Mouse (Mus musculus) forelimb bud, embryonic 11.5 days (tissue): Measurements from ENCODE around the gene Zfp764.
"Not testable (repeated sequence)": the region's sequence is repeated elsewhere in the genome, so short reads cannot be mapped to it uniquely, and the experiment has no call there.

Source experiments
- DNase-seq: peaks from one replicate; pipeline ENCODE4 v3.0.0-alpha.2; 2012; ENCODE audit warnings: low read depth, low spot score

The Zfp764 gene

DNA sequence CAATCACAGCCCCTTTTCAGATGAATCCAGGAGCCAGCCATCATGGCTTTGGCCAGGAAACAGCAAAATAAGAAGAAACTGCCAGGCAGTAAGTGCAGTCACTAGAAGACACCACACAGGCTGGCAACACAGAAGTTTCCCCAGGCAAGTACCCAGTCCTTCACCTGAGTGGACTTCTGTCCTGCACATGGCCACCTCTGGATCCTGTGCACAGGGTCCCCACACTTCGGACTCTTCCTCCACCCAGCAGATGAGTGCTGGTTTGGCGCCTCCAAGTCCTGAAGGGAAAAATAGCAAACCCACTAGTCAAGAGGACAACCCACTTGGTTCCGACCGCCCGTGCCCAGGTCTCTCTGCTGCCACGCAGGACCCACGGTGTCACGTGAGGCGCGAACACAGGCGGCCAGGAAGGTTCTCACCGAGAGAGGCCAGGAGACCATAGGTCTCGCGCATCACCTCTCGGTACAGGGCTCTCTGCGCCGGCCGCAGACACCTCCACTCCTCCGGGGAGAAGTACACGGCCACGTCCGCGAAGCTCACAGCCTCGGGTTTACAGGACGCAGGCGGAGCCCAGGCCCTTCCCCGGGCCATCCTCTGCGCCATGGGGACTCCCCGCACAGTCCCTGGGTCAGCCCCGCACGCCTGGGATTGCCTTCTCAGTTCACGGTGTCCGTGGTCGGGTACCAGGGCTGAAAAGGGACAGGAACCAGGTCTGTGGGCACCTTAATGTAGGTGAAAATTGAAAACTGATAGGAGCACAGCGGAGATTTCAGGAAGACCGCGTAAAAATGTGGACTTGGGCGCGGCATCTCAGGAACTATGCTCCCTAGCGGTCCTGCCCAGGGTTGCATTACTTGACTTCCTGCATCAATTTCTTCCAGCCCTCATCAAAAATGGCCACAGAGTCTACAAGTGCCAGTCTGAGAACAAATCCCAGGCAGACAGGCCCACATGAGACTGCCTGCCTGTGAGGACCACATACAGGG, at the start of gene Zfp764:
Gene Zfp764 (minus strand): TSS at position 821 of the 986 bp plus-strand sequence.
- peak; percentile 81 for DNase-seq

DNA sequence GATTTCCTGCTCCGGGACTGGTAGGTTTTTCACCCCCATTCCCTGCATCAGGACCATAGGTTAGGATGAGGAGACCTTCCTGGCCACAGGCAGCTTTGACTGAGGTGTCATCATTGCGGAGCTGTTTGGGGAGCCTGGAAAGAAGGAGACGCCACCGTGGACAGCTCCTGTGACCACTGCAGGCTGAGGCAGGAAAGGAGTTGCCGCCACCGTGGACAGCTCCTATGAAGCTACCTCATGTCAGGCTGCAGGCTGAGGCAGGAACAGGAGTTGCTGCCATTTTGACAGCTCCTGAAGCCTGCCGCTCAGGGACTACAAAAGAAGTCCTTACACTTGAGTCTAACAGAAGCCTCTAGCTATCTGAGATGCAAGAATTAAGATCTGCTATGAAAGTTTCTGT, 48.3 kb upstream of the Zfp764 start:
- no peak for DNase-seq

DNA sequence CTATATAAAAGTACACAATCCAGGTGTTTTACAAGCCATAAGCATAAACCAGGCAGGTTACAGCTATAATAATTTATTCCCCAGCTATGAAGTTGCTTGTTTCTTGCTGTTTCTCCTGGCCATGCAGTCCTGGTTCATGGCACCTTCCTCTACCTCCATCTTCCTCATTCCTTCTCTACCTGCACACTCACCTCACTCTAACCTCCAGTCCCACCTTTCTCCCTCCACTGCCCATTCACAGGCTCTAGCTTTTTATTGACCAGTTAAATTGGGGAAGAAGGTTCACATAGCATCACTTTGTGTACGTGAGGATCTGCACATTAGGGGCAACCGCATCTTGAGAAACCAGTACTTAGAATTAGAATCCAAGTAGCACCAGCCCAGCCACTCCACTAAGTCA, 46.4 kb upstream of the Zfp764 start:
- DNase-seq = no peak

DNA sequence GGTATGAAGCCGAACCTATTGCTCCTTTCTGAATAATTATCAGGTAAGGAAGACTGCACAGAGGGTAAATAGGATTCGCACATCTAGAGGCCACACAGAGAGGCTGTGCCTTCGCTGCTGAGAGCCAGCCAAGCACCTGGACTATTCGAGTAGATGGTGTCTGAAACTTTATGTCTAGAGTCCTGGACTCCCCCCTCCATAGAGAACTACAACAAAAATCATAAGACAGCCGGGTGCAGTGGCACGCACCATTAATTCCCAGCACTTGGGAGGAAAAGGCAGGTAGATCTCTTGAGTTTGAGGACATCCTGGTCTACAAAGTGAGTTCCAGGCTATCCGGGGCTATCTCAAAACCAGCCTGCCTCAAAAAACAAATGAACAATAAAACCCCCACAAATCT, 43.3 kb upstream of the Zfp764 start:
- DNase-seq = no peak

DNA sequence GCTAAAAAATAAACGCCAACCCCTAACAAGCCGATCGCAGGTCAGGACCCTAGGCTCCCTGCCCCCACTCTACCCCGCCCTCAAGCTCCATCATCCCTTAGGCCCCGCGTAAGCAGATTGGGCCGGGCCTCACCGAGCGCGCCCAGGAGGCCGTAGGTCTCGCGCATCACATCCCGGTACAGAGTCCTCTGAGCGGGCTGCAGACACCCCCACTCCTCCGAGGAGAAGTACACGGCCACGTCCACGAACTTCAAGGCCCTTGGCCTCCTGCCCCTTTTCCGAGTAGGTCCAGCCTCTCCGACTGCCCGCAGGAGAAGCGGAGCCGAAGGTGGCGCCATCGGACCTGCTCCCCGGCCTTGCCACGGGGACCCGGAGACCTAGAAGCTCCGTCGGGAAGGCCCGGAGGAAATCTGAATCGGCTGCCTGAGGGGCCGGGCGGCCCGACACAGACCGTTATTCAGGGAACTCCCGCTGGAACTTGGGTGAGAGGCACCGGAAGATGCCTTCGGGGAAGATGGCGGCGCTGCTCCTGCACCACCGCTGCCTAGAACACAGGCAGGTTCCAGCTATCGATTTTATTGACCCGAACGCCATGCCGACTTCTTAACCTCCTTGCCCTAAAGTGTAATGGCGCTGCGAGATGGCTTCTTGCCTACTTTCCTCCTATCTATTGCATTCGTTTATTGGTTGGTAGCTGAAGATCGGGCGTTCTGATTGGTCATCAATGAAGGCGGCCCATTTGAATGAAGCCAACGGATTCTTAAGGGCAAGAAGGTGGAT, 42.1 kb upstream of the Zfp764 start, which contains the start of gene Zfp689:
Gene Zfp689 (minus strand): TSS at position 638 of the 780 bp plus-strand sequence.
- DNase-seq = peak; percentile 97

DNA sequence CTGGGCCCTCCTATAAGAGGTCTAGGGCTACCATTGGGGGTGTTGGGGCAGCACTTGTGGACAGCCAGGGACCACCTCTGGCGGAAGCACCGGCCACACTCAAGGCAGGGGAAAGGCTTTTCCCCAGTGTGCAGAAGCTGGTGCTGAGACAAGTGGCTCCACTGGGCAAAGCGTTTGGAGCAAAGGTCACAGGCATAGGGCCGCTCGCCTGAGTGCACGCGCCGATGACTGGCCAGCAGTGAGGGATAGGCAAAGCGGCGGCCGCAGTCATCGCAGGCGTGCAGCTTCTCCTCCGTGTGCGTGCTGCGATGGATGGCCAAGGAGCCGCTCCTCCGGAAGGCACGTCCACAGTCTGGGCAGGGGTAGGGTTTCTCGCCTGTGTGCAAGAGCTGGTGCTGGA, 37.4 kb upstream of the Zfp764 start:
- DNase-seq = no peak

DNA sequence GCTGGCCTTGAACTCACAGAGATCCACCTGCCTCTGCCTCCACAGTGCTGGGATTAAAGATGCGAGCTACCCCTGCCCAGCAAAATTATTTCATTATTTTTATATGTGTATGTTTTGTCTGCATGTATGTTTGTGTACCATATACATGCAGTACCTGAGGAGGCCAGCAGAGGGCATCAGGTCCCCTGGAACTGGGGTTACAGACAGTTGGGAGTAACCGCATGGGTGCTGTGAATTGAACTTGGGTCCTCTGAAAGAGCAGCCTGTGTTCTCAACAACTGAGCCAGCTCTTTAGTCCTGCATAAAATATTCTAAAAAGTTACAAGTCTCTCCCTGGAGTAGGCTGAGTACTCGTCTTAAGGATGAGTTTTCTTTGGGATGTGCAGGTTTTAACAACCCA, 31.1 kb upstream of the Zfp764 start:
- DNase-seq = no peak

DNA sequence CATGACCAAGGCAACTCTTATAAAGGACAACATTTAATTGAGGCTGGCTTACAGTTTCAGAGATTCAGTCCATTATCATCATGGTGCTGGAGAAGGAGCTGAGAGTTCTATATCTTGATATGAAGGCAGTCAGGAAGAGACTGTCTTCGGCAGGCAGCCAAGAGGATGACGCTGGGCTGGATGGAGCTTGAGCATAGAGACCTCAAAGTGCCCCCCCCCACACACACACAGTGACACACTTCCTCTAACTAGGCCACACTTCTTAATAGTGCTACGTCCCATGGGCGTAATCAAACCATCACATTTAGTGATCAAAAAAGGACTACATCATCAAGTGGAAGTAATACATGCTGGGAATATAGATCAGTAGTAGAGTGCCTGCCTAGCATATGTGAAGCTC, 28.6 kb upstream of the Zfp764 start:
- no peak for DNase-seq

DNA sequence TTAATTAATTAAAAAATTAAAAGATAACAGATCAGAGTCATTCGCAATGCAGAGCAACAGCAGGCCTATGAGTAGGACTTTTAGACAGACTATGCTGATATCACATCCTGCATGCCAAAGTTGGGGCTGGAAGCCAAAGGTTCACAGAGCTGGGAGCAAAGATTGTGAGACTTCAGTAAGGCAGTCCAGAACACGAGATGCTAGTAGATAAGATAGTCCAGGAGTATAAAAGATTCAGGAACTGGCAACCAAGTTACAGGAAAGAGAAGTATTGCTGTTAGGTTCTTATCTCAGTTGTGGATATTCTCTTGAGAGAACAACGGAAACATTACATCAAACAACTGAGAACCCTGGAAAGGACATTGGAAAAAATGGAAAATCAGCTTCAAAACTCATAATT, 19.7 kb upstream of the Zfp764 start:
- DNase-seq = no peak

DNA sequence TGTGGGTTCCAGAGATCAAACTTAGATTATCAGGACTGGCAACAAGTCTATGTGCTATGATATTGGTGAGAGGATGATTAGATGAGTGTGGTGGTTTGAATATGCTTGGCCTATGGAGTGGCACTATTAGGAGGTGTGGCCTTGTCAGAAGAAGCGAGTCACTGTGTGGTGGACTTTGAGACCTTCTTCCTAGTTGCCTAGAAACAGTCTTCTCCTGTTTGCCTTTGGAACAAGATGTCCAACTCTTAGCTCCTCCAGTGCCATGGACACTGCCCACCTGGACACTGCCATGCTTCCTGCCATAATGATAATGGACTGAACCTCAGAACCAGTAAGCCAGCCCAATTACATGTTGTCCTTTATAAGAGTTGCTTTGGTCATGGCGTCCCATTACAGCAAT, 19.3 kb upstream of the Zfp764 start:
- DNase-seq = no peak

DNA sequence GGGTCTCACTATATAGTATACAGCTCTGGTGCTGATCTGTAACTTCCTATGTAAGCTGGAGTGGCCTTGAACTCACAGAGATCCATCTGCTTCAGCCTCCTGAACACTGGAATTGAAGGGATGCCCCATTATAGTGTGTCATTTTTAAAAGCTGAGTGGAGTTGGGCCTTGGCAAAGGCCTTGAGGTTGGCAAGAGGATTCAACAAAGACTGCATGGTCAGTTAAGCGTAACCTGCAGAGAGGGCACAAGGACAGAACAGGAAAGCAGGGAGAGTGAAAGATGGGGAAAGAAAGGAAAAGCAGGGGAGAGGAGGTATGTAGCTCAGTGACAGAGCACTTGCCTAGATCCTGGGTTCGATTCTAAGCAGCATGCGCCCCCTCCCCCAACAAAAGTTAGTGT, 18.7 kb upstream of the Zfp764 start:
- DNase-seq = no peak

DNA sequence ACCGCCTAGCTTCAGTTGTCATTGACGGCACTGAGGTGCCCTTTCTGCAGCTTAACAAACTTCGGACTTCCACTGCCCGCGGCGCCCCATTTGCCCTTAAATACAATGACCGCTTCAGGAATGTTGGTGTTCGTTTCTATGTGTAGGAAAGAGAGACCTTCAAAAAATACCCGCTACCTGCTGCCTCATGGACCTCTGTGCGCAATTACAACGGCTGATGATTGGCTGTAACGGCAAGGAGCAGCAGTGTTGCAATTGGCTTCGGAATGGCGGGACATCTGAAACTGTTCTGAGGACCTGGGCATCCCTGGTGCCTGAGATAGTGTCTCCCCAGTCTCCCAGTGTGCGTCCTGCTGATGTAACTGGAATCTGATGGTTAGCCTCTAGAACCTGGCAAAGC, 15.6 kb upstream of the Zfp764 start:
- no peak for DNase-seq

DNA sequence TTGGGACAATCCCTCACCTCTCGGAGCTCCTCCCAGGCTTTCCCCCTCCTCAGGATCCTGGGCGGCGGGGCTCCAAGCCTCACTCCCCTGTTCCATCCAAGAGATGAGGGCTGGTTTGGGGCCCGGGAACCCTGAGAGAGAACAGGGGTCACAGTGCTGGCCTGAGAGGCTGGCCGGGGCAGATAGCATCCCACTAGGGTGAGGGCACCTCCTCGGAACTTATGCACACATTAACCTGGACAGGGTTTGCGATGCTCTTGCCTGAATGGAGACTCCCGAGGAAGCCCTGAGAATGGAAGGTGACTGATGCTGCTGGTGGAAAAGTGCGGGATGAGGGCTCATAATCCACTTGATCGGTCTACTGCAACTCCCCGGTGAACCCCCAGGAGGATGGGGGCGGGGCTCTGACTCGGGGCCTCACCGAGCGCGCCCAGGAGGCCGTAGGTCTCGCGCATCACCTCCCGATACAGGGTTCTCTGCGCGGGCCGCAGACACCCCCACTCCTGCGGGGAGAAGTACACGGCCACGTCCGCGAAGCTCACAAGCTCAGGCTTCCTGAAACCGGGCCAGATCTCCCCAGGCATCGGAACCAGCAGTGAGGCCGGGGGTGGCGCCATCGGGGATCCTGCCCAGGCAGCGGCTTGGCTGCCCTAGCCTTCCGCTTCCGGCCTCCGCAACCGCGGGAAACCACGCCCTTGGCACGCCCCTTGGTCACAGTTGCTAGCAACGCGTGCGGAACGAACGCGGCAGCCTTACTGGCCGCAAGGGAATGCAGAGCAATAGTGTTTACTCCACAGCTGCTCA, 15.0 kb upstream of the Zfp764 start, which contains the start of gene Zfp688:
Gene Zfp688 (minus strand): TSS at position 681 of the 804 bp plus-strand sequence.
- peak; percentile 90 for DNase-seq

DNA sequence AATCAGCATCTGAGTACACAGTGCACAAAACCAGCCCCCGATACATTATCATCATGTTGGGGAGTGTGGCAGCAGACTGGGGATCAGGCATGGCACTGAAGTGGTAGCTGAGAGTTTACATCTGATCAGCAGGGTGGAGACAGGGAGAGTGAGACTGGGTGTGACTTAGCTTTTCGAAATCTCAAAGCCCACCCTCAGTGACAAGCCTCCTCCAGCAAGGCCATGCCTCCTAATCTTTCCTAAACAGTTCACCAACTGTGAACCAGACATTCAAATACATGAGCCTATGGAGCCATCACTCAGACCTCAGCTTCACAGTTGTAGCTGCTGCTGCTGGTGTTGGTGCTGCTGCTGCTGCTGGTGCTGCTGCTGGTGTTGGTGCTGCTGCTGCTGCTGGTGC, 4.8 kb upstream of the Zfp764 start:
- no peak for DNase-seq

DNA sequence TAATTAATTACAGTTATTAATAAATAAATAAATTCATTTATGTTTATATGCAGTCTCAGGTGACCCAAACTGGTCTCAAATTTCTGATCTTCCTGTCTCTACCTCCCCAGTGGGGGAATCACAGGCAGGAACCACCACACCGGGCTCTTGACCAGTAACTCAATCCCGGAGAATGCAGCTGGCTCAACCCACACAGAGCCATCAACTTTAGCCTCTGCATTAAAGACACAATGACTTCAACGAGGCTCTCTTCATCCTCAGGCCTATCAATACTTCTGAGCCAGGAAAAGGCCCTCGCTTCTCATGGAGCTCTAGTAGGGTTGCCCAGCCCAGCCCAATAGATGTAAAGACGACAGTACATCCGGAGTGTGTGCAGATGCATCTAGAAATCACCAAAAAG, 2.5 kb downstream of the Zfp764 start:
- DNase-seq = not testable (repeated sequence)

DNA sequence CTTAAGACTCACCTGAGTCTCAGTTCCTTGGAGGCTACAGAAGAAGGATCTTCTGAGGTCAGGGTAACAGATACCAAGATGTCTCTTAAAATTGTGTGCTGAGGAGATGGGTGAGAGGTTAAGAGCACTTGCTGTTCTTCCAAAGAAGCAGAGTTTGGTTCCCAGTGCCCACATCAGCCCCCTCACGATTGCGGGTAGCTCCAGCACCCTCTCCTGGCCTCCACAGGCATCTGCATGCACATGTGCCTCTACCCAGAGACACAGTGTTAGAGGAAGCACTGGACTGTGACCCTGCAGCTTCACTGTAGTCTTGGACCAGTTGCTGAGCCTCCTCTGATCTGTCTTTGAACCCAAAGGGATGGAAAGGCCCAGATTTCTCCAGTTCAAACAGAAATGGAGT, 3.6 kb downstream of the Zfp764 start:
- no peak for DNase-seq

DNA sequence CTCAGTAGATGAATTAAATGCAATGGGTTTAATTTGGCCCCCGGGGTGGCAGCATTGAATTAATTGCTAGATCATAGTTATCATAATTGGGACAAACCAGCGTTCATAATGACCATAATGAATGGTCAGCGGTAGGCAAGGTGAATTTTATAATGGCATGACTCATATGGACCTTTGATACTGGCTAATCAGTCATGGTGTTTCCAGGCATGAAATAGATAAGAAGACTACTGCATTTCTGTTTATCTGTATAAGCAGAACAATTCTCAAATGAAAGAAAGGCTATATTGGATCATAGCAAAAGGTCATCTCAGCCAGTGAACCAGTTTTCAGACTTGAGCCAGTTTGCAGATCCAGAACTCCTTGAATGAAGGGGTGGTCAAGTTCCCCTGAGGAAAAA, 6.3 kb downstream of the Zfp764 start:
- DNase-seq = no peak

DNA sequence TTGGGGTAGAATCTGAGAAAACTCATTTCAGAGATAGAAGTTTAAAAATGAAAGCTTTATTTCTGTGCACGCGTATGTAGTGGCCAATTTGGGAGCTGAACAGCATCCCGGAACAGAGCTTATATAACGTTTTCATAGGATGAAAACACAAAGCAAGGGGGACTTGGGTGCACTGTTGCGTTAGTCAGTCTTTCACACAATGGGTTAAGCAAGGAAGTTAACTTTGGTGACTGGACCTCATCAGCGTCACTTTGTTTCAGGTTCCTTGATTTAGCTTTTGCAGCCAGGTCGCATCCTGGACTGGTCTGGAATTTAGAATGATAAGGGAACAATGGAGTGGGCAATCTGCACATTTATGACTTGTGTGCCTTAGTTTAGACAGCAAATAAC, 12.7 kb downstream of the Zfp764 start:
- DNase-seq = no peak

DNA sequence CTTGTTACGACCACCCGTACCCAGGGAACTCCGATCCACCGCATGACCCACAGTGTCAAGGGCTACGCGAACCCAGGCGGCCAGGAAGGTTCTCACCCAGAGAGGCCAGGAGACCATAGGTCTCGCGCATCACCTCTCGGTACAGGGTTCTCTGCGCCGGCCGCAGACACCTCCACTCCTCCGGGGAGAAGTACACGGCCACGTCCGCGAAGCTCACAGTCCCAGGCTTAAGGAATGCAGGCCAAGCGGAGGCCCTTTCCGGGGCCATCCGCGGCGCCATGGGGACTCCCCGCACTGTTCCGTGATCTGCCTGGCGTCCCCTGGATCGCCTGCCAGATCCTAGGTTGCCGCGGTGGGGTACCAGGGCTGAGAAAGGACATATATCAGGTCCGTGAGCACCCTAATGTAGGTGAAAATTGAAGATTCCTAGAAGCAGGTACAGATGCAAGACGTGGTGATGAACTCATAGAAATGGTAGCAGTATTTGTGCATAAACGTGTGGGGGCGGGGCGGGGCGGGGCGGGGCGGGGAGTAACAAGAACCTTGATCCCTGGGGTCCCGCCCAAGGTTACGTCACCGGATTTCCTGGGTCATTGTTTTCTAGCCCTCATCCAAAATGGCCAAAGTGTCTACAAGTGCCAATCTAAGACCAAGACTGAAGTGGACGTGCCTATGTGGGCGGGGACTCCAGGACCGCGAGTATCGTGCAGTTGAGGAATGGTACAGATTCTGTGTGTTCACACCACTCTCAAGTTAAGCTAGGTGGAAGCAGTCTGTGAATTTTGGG, 13.3 kb downstream of the Zfp764 start, which contains the start of gene E430018J23Rik:
Gene E430018J23Rik (minus strand): TSS at position 473 of the 787 bp plus-strand sequence.
- peak; percentile 98 for DNase-seq

DNA sequence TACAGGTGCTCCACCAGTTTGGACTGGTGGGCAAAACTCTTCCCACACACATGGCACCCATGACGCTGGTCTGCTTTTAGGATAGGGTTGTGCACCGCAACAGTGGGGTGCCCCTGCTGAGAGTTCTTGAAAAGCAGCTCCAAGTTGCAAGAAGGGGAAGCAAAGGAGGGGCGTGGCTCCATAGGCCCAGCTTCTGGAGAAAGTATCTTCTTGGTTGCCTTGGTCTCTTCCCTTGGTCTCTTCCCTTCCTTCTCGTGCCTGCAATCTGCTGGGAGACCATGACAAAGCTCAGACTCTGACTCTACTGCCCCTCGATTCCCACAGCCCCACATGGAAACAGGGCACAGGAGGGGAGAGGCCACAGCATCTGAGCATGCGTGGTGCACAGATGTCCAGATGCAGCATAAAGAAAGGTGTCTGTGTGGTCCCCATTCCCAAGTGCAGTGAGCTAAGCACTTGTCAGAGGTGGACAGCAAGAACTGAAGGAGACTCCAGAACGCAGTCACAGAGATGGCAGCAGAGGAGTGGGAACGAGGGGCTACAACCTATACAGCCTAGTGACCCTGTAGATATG, 14.3 kb downstream of the Zfp764 start:
- no peak for DNase-seq
